Mouse (Mus musculus) ES-Bruce4 (cell line): ENCODE measurements at regions not wholly inside any gene's neighbourhood (a gene's known extent, or its start where the extent isn't known, plus 50 kb on each side); places are given as distances from the start of the nearest gene placed in this dataset.

Experiments used
- H3K27ac ChIP-seq: 2 replicates; pipeline ENCODE4 v1.5.1; 2012; ENCODE audit warnings: low read length, inconsistent platforms; ENCODE audit not compliant: insufficient read depth
- H3K27me3 ChIP-seq: 2 replicates; pipeline ENCODE4 v1.6.1; 2012; ENCODE audit warnings: mild to moderate bottlenecking, low read length, inconsistent platforms; ENCODE audit not compliant: control insufficient read depth, poor library complexity, insufficient read depth, severe bottlenecking
- H3K36me3 ChIP-seq: 2 replicates; pipeline ENCODE4 v1.6.1; 2012; ENCODE audit warnings: inconsistent platforms, mild to moderate bottlenecking, low read length, moderate library complexity; ENCODE audit not compliant: control insufficient read depth, poor library complexity, insufficient read depth, severe bottlenecking
- H3K4me1 ChIP-seq: one replicate; pipeline ENCODE4 v1.8.1; 2011; ENCODE audit warnings: low read length; ENCODE audit not compliant: control insufficient read depth, insufficient read depth
- H3K4me3 ChIP-seq: 2 replicates; pipeline ENCODE4 v1.5.1; 2011; ENCODE audit warnings: low read depth, mild to moderate bottlenecking, low read length
- H3K9ac ChIP-seq: 2 replicates; pipeline ENCODE4 v1.6.1; 2012; ENCODE audit warnings: low read depth, mild to moderate bottlenecking, inconsistent platforms; ENCODE audit not compliant: poor library complexity, severe bottlenecking
- H3K9me3 ChIP-seq: replicated peaks from 2 replicates; pipeline ENCODE4 v1.6.1; 2012; ENCODE audit warnings: mild to moderate bottlenecking, low read length, inconsistent platforms; ENCODE audit not compliant: control insufficient read depth, poor library complexity, insufficient read depth, severe bottlenecking
- CTCF ChIP-seq: IDR thresholded peaks from one replicate; pipeline ENCODE4 v1.8.1; 2011; ENCODE audit warnings: low read depth, low read length
- EP300 ChIP-seq: IDR thresholded peaks from 2 replicates; pipeline ENCODE4 v1.6.1; 2011; ENCODE audit warnings: low read depth, low read length; ENCODE audit not compliant: insufficient read depth
- POLR2A ChIP-seq: IDR thresholded peaks from one replicate; pipeline ENCODE4 v1.8.1; 2011; ENCODE audit warnings: low read length; ENCODE audit not compliant: insufficient read depth

DNA sequence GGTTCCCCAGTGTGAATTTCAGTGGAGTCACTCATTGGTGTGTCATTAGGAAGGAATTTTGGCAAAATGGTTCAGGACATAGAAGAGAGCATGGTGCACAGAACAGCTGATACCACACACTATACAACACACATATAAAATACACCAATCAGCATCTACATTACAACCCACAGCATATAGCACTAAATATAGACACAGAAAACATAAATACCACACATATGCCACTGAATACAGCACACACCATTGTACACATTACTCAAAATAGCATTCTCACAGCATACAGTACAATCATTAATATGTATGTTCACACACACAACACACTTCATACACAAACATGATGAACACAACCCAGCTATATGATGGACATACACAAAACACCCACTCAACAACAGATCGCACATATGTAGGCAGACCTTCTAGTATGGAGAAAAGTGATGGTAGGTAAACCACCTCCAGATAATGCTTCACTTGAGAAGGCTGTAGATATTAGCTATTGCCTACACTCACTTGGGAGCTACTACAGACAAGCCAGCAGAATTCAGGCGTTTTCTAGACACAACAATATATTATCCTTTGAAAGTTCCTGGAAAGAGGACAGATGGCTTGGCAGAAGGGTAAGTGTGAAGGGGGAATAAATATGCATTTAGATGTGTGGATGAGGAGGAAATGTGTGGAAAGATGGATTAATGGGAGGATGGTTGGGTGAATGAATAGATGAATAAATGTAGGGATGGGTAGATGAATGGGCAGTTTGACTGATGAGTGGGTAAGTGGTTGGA lies 71.6 kb upstream of the Zmat1 start:
- TF ChIP-seq CTCF (no peak), EP300 (no peak), POLR2A (no peak)
- no peaks in the 10 kb centered on the region for H3K4me1 ChIP-seq
- H3K9ac ChIP-seq, result no peak overlapping the region
- no peaks in the 10 kb centered on the region for H3K9me3 ChIP-seq
- H3K36me3 ChIP-seq, result no peaks in the 10 kb centered on the region
- H3K4me3 ChIP-seq, result no peak overlapping the region
- H3K27ac ChIP-seq, result no peak overlapping the region
- H3K27me3 ChIP-seq, result no peaks in the 10 kb centered on the region

DNA sequence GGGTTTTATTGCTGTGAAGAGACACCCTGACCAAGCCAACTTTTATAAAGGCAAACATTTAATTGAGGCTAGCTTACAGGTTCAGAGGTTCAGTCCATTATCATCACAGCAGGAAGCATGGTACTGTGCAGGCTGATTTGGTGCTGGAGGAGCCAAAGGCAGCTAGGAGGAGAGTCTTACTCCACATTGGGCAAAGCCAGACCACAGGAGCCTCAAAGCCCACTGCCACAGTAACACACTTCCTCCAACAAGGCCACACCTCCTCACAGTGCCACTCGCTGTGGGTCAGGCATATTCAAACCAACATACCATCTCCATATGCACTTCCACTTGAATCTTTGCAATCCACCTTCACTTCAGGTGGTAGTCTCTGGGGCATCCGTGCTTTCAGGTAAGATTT lies 70.4 kb upstream of the Zmat1 start:
- TF ChIP-seq CTCF (no peak), EP300 (no peak), POLR2A (no peak)

DNA sequence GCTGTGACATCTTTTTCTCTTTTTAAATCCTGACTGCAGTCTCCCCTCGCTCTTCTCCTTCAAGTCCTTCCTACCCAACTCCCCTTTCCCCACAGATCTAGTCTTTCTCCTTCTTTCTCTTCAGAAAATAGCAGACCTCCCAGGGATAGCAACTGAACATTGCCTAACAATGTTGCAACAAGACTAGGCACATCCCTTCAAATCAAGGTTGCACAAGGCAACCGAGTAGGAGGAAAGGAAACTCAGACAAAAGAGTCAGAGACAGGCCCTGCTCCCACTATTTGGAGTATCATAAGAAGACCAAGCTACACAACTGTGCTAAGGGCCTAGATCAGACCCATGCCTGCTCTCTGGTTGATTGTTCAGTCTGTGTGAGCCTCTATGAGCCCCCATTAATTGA lies 66.9 kb upstream of the Zmat1 start:
- Histone ChIP-seq H3K4me3 (no peak overlapping the region), H3K36me3 (no peaks in the 10 kb centered on the region), H3K9ac (no peak overlapping the region), H3K9me3 (no peaks in the 10 kb centered on the region), H3K4me1 (no peaks in the 10 kb centered on the region), H3K27ac (no peak overlapping the region), H3K27me3 (no peaks in the 10 kb centered on the region)
- TF ChIP-seq EP300 (no peak), CTCF (no peak), POLR2A (no peak)

More for the DNA sequence above, 70.4 kb upstream of the Zmat1 start:
- H3K4me3 ChIP-seq, result no peak overlapping the region
- H3K4me1 ChIP-seq, result no peaks in the 10 kb centered on the region
- H3K27ac ChIP-seq, result no peak overlapping the region
- no peaks in the 10 kb centered on the region for H3K27me3 ChIP-seq
- no peak overlapping the region for H3K9ac ChIP-seq
- no peaks in the 10 kb centered on the region for H3K9me3 ChIP-seq
- H3K36me3 ChIP-seq, result no peaks in the 10 kb centered on the region

DNA sequence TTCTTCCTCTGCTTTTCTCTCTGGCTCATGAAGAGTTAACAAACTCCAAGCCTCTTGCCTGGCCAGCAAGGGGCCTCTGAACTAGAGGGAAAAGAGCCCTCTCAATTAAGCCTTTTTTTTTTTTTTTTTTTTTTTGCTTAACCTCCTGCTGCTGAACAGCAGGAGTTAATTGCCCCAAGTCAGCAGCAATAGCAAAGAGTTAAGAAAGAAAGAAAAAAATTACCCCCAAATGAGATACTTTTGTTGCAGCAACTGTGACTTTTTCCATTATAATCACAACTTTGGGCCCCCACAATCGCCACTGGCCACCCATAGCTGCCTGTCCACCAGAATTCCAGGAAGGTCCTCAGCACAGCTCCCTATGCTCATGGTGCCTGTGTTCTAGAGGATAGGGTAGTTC lies 60.4 kb upstream of the Zmat1 start:
- Histone ChIP-seq H3K36me3 (no peaks in the 10 kb centered on the region), H3K27me3 (no peaks in the 10 kb centered on the region), H3K9ac (no peak overlapping the region), H3K27ac (no peak overlapping the region), H3K4me3 (no peak overlapping the region), H3K4me1 (no peaks in the 10 kb centered on the region), H3K9me3 (no peaks in the 10 kb centered on the region)
- TF ChIP-seq CTCF (no peak), POLR2A (no peak), EP300 (no peak)

DNA sequence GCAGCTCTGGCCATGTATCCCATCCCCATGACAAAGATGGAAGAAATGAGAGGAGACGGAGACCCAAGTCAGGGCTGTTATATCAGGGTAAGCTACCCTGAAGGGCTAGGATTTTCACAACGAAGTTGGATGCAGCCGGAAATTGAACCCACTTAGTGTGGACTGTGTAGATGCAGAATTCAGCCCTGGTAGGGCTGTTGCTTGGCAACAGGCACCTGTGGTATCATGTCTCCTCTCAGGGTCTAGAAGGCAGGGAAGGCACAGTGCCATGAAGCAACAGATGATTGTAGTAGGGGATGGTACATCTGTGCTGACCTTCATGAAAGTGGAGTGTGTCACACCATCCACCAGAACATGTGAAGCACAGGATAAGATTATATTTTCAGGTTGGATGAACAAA lies 51.2 kb upstream of the Zmat1 start:
- H3K27me3 ChIP-seq, result no peaks in the 10 kb centered on the region

DNA sequence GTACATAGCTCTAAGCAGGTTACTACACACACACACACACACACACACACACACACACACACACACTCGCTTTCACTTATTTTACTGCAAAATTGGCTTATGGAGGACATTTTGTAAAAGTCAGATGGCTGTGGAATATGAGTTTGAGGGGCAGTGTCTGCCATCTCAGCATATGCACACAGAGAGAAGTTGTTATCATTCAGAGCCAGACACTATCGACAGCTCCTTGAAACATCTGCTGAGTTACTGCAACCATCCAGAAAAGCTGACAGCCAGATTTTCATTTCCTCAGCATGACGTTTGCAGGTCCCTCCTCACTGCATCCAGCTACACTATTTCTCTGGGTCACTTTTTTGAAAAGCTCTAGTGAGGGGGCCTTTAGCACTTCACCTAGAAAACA lies 49.9 kb upstream of the Zmat1 start:
- H3K27me3 ChIP-seq, result no peaks in the 10 kb centered on the region

More for the DNA sequence above, 51.2 kb upstream of the Zmat1 start:
- Histone ChIP-seq H3K9me3 (no peaks in the 10 kb centered on the region), H3K27ac (no peak overlapping the region), H3K36me3 (no peaks in the 10 kb centered on the region), H3K4me1 (no peaks in the 10 kb centered on the region), H3K4me3 (no peak overlapping the region), H3K9ac (no peak overlapping the region)
- TF ChIP-seq EP300 (no peak), CTCF (no peak), POLR2A (no peak)

More for the DNA sequence above, 49.9 kb upstream of the Zmat1 start:
- no peak for TF ChIP-seq CTCF
- TF ChIP-seq POLR2A, result no peak
- TF ChIP-seq EP300, result no peak
- H3K4me1 ChIP-seq, result no peaks in the 10 kb centered on the region
- H3K9me3 ChIP-seq, result no peaks in the 10 kb centered on the region
- H3K9ac ChIP-seq, result no peak overlapping the region
- no peaks in the 10 kb centered on the region for H3K36me3 ChIP-seq
- no peak overlapping the region for H3K27ac ChIP-seq
- H3K4me3 ChIP-seq, result no peak overlapping the region
